Mouse (Mus musculus): ENCODE data around the gene Ccdc170. TPM values are rescaled to one million over a fixed set of nuclear protein-coding genes. Genes with fewer than 3 reads are reported as not detected.

Gene Ccdc170
- 0.74 TPM for polyA plus RNA-seq (2015; fragmentation: Illumina TruSeq; extraction: RNeasy Lipid Tissue Mini Kit (QIAGEN cat#74804); ENCODE audit: low read depth, low replicate concordance)

DNA sequence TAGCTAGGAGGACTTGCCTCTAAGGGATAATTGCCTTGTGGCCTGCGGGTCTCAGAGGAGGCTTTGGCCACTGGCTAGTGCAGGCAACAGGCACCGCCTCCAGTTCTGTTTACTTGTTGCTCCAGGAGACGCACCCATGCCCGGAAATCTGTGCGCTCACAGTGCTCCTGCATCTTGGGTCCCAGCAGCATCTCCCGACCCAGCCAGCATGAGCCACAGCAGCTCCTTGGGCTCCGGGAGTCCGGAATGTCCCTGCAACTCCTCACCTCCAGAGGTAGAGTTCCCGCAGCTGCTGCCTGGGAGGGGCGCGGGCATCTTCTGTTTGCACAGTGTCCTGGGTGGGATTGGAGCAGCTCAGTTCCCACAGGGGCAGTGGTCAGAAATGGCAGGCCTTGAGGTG, at the start of gene Ccdc170:
Ccdc170 (plus strand) TSS at position 148 of the 400 bp plus-strand sequence.

DNA sequence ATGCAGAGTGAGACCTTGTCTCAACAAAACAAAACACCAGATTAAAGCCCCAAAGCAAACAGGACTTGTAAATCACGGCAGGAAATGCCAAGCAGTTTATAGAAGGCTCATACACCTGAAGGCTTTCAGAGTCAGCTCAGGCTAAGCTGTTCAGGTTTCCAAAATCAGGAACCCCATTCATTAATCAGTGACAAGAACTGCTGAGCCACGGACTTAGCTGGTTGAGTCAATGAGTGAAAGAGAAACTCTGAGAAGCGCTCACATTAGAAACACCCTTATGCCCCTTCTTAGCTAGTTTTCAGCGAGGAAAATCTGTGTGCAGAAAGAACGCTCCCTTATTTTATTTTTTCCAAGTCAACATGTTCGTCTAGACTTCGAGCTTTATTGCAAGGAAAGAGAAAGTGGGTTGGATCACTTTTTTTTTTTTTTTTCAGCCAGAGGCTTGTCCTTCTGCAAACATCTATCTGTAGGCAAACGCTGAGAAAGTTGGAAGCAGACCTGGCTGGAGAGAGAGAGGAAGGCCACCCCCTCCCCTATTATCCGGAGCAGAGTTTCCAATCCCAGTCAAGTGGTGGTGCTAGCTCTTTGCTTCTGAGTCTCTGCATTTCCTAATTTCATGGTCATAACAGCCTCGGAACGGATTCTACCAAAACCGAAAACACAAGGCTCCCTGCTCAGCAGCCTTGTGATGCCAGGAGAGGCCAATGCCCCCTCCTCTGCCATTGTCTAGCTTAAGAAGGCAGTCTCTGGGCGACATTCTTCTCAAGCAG, 129.3 kb downstream of the Ccdc170 start, which contains the start of gene Esr1:
Esr1 (plus strand) TSS at position 208 of the 770 bp plus-strand sequence.

Other genes with a start within 250 kb of the Ccdc170 start
- gene Akap12, start 216.1 kb upstream of the Ccdc170 start, polyA plus RNA-seq (2015; fragmentation: Illumina TruSeq; extraction: RNeasy Lipid Tissue Mini Kit (QIAGEN cat#74804); ENCODE audit: low read depth, low replicate concordance): 12.3 TPM
- 8.6 TPM for gene Zbtb2, start 94.4 kb upstream of the Ccdc170 start, polyA plus RNA-seq (2015; fragmentation: Illumina TruSeq; extraction: RNeasy Lipid Tissue Mini Kit (QIAGEN cat#74804); ENCODE audit: low read depth, low replicate concordance)
- 68.7 TPM for gene Rmnd1, start 50.1 kb upstream of the Ccdc170 start, polyA plus RNA-seq (2015; fragmentation: Illumina TruSeq; extraction: RNeasy Lipid Tissue Mini Kit (QIAGEN cat#74804); ENCODE audit: low read depth, low replicate concordance)
- 28.6 TPM for gene Armt1, start 50.0 kb upstream of the Ccdc170 start, polyA plus RNA-seq (2015; fragmentation: Illumina TruSeq; extraction: RNeasy Lipid Tissue Mini Kit (QIAGEN cat#74804); ENCODE audit: low read depth, low replicate concordance)
- 1.9 TPM for gene Esr1, start 129.1 kb downstream of the Ccdc170 start, polyA plus RNA-seq (2015; fragmentation: Illumina TruSeq; extraction: RNeasy Lipid Tissue Mini Kit (QIAGEN cat#74804); ENCODE audit: low read depth, low replicate concordance)

Measured in brain, adult 10 weeks (tissue).